Mouse (Mus musculus): ENCODE data around the gene Fxr2.
"Not testable (repeated sequence)": the region's sequence is repeated elsewhere in the genome, so short reads cannot be mapped to it uniquely, and the experiment has no call there.

Fxr2 gene

GRCm38 (mm10) chr11:69684128-69684745 lies 51.4 kb downstream of the Fxr2 start:
- no peak for DNase-seq (ENCODE audit: low read depth)

- DNase-seq (ENCODE audit: low read depth): no peak
Measured at GRCm38 (mm10) chr11:69684936-69685335, 52.1 kb downstream of the Fxr2 start.

GRCm38 (mm10) chr11:69685526-69686148 lies 52.8 kb downstream of the Fxr2 start, which contains the start of gene Tnfsf13:
Gene Tnfsf13, minus strand, starts transcription at chr11:69685784.
- no peak for DNase-seq (ENCODE audit: low read depth)

GRCm38 (mm10) chr11:69686377-69686776 lies 53.6 kb downstream of the Fxr2 start:
- DNase-seq (ENCODE audit: low read depth): no peak

GRCm38 (mm10) chr11:69687061-69687460 lies 54.3 kb downstream of the Fxr2 start:
- DNase-seq (ENCODE audit: low read depth): no peak

- no peak for DNase-seq (ENCODE audit: low read depth)
Measured at GRCm38 (mm10) chr11:69689891-69690290, 57.1 kb downstream of the Fxr2 start.

- no peak for DNase-seq (ENCODE audit: low read depth)
Measured at GRCm38 (mm10) chr11:69692196-69692811, 59.5 kb downstream of the Fxr2 start.

GRCm38 (mm10) chr11:69692863-69693262 lies 60.1 kb downstream of the Fxr2 start:
- DNase-seq (ENCODE audit: low read depth): no peak

GRCm38 (mm10) chr11:69693421-69693965 lies 60.7 kb downstream of the Fxr2 start:
- no peak for DNase-seq (ENCODE audit: low read depth)

GRCm38 (mm10) chr11:69695046-69695360 lies 62.2 kb downstream of the Fxr2 start:
- DNase-seq (ENCODE audit: low read depth): no peak

GRCm38 (mm10) chr11:69695361-69696181 lies 62.8 kb downstream of the Fxr2 start, which contains the start of the genes Tnfsf12 and Tnfsfm13:
Gene Tnfsf12, minus strand, starts transcription at chr11:69695849.
Gene Tnfsfm13, minus strand, starts transcription at chr11:69696098.
- no peak for DNase-seq (ENCODE audit: low read depth)

GRCm38 (mm10) chr11:69697396-69697795 lies 64.6 kb downstream of the Fxr2 start:
- DNase-seq (ENCODE audit: low read depth): no peak

- no peak for DNase-seq (ENCODE audit: low read depth)
Measured at GRCm38 (mm10) chr11:69698574-69698973, 65.8 kb downstream of the Fxr2 start.

- DNase-seq (ENCODE audit: low read depth): no peak
Measured at GRCm38 (mm10) chr11:69699595-69699994, 66.8 kb downstream of the Fxr2 start.

- not testable (repeated sequence) for DNase-seq (ENCODE audit: low read depth)
Measured at GRCm38 (mm10) chr11:69702886-69703285, 70.1 kb downstream of the Fxr2 start.
